Mouse (Mus musculus): ENCODE results near the gene Gm28043.
"Not testable (repeated sequence)": the region's sequence is repeated elsewhere in the genome, so short reads cannot be mapped to it uniquely, and the experiment has no call there.

Gm28043 gene

DNA sequence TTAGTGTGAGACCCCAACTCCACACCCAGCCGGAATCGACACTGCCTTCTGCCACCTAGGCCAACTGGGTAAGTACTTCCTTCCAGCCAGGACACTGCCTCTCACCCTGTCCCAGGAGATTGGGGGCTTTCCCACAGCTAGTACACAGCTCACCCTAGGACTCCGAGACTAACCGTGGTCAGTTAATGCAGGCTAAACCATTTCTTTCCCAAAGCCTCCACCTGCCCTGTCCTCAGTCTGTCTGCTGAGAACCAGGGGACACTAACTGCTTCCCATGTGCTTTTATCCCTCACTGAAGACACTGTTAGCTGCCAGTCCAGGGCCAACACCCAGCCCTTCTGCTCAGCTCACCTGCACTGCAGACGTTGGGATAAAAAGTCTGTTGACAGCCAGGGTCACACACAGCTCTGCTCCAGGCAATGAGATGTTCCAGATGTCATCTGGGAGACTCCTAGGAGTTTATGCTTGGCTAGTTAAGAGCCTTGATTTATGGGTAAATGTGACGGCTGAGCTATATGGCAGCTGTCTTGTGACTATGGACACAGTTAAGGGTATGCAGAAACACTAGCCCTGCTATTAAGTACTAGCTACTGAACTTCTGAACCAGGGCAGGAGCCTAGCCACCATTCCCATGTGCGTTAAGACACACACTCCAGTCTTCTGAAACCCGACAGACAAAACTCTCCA, 97.2 kb downstream of the Gm28043 start:
- no peak for DNase-seq (ENCODE audit: low spot score)

DNA sequence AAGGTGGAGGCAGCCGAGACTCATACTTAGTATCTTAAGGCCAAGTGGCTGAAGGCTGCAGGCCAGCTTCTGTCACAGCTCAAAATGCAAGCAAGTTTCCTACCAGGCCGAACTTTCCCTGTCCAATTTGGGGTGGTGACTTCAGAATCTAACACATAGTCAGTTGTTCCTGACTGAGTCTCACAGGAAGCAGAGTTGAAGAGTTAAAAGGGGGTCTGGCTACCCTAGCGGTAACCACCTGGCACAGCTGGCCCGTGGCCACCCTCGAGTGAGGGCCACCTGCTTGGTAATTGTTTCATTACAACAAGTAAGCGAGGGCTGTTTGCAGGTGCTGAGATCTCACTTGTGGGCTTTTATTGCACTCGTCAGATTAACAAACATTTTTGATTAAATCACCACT, 97.9 kb downstream of the Gm28043 start:
- DNase-seq (ENCODE audit: low spot score), result no peak

DNA sequence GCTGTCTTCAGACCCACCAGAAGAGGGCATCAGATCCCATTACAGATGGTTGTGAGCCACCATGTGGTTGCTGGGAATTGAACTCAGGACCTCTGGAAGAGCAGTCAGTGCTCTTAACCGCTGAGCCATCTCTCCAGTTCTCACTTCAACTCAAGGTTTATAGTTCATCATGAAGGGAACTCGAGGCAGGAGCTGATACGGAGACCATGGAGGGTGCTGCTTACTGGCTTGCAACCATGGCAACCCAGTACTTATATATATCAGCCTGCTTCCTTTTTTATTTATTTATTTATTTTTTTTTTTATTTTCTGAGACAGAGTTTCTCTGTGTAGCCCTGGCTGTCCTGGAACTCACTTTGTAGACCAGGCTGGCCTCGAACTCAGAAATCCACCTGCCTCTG, 99.1 kb downstream of the Gm28043 start:
- DNase-seq (ENCODE audit: low spot score), result not testable (repeated sequence)

DNA sequence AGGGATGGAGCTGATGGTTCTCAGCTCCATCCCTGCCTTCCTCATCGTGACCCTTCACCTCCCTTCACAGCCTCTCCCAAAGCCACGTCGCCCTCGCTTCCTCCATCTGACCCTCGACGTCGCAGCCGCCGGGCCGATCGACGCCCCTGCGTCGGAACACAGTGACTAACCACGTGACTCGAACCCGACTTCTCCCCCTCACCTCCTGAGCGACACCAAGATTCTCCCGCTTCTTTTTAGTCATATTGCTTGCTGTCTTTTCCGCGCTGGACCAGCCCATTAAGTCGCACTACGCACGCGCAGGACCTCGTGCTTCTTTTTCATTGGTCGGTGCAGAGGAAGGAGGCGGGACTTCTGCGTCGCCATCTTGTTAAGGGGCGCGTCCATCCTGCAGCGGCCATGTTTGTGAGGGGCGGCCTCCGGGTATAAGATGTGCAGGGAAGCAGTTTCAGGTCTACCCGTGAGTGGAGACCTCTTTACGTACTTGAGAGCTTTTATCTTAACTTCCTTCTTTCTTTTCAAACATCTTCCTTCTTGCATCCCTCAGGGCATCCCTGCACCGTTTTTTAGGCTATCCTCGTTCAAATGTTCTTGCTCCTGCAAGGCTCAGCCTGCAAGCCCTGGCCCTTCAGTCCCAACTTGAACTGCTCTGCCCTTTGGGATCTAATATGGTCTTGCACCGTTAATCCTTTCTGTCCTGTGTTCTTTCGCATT, 102.2 kb downstream of the Gm28043 start, which contains the start of gene Ccdc167:
Ccdc167 (minus strand) TSS at position 313 of the 714 bp plus-strand sequence.
- peak; percentile 97 for DNase-seq (ENCODE audit: low spot score)

DNA sequence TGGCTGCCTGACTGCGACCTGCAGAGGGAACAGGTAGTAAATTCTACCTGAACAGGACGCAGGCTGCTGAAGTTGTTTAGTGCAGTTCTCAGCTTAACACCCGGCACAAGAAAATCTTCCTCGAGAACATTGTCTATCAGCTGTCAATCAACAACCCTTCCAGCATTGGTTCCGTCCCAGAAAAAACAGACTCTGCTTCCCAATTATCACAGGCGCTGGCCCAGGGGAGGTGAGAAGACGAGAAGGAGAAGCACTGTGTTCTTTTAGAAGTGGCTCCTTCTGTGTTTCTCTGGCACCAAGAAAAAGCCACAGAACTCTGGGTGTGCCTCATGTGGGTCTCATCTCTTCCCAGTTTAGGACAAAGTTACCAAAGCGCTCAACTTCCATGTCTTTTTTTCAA, 104.0 kb downstream of the Gm28043 start:
- DNase-seq (ENCODE audit: low spot score), result no peak

DNA sequence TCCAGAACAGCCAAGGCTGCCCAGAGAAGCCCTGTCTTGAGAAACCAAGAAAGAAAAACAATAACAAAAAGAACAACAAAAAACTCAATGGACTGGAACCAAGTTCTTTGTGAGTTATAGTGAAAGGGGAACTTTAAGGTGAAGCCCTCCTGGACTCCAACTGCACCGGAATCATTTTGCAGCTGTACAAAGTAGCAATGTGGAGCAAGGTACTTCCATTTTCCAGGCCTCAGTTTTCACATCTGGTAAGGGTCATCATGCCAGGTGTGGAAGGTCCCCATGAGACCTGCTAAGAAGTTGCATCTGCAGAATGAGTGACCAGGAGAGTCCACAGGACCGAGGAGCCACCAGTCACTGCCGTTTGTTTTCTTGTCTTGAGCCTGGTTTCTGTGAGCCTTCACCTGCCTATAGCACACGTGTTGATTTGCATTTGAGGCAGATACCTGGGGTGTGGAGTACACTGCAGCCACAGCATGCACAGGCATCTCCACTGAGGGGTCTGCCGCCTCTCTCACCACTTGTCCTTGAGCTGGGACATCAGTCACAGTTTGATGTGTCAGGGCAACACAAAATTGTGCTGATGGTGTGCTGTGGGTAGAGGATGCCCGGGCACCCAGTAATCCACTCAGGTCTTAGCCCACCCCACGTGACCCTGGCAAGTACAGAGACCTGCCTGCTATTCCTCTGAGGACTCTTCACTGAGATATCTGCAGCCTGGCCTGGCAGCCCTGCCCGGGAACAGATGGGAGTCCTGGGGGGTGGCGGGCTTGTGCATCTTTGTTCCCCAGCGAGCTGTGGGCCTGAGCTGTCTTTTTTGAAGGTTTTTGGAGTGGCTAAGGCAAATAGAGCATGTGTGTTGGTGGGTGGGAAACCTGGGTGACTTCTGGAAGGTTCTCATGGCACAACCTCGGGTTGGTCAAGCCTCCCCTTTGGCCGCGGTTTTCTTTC, 105.2 kb downstream of the Gm28043 start:
- no peak for DNase-seq (ENCODE audit: low spot score)

DNA sequence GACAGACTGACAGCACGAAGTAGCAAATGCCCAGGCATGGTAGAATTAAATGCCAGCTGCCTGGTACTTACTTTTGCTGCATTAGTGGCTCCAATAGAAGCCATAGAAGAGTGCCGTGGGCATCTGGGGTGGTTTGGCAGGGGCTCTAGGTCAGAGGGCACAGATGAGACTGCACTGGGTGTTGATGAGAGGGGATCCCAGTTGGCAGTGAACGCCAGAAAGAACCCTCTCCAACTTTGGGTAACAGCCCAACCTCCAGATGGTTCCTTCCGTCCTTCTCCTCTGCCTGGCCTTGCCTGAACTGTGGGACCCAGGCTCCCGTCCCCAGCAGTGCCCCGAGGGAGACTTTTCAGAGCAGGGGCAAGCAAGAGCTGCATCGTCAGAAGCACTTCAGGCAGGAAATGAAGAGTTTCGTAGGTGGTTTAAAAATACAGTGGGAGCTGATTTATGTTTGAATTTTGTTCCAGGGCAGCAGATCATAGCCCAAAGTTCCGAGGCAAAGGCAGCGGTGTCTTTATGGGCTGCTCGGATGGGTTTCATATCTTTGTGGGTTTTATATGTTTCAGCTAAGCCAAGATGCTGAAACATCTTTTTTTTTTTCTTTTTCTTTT, 106.2 kb downstream of the Gm28043 start:
- DNase-seq (ENCODE audit: low spot score), result no peak

DNA sequence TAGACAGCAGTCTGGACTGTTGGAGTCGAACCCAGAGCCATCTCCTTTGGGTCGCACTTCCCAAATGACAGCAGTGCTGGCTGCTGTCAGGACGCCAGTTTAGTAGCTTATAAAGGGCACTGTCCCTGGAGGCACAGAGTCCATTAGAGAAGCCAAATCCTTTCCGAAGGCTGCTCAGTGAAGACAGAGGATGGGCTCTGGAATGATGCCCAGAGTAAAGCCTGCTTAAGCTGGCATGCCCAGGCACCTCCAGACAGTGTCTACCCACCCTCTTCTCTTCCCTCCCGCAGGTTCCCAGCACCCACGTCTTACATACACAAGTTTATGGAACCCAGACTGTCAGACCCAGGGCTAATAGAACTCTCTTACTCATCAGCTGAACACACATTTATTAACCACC, 109.9 kb downstream of the Gm28043 start:
- DNase-seq (ENCODE audit: low spot score), result no peak

DNA sequence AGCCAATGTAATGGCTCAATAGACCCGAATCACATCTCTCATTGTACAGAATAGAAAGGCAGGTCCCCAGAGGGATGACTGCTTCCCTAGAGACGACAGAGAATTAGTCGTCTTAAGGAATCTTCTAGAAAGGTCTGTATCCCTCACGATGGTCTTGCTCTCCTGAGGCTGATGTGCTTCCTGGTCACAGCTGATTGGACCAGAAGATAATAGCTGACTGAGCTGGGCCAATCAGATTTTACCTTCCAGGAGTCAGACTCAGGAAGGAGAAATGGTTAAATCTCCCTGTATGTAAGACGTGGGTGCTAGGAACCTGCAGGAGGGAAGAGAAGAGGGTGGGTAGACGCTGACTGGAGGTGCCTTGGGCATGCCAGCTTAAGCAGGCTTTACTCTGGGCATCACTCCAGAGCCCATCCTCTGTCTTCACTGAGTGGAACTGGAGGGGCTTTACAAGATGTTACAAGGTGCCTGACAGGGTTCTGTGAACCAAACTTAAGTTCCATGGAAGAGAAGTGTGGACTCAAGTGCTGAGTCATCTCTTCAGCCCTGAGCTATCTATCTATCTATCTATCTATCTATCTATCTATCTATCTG, 110.4 kb downstream of the Gm28043 start:
- DNase-seq (ENCODE audit: low spot score), result no peak

DNA sequence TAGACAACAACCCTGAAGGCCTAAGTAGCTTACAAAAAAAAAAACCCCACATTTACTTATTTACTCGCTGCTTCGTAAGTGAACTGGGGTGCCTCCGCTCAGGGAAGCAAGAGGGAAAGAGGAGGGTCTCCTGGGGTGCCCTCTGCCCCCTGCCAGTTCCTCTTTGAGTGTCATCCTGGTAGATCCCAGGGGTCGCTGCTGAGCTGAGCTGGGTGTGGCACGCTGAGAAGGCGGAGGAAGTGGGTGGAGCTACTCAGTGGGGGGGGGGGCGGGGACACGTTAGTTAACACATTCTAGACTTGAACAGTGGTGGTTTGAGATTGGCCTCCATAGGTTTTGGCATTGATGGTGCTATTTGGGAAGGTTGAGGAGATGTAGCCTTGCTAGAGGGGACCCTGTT, 113.4 kb downstream of the Gm28043 start:
- no peak for DNase-seq (ENCODE audit: low spot score)

DNA sequence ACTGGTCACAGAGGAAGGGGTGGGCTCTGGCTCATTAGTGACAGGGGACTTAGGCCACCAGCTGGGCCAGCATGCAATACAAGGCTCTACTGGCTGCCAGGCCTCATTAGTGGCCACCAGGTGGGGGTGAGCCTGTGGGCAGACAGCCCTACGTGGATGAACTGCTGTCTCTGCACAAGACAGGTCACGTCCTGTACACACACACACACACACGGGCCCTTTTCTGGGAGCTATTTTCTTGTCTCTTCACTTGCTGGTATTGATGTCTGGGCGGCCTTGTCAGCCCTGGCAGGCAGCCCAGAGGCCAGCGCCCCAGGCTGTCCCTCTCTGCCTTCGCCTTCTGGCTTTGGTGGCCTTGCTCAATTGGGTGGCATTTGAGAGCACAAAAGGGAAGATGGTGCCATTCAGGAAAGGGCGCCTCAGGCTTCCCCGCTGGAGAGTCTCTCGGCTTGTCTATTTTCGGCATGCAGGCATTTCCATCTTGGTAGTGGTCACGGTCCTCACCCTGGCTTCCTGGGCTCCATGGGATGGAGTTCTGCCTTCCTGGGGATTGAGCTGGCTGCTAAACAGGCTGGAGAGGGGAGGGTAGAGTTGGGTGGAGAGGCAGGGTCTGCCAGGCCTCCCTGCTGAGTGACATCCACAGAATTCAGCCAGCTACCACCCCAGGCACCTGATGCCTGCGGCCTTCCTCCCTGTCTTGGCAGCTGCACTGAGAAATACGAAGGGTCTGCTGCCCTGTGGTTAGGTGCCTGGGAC, 116.0 kb downstream of the Gm28043 start:
- DNase-seq (ENCODE audit: low spot score), result no peak

DNA sequence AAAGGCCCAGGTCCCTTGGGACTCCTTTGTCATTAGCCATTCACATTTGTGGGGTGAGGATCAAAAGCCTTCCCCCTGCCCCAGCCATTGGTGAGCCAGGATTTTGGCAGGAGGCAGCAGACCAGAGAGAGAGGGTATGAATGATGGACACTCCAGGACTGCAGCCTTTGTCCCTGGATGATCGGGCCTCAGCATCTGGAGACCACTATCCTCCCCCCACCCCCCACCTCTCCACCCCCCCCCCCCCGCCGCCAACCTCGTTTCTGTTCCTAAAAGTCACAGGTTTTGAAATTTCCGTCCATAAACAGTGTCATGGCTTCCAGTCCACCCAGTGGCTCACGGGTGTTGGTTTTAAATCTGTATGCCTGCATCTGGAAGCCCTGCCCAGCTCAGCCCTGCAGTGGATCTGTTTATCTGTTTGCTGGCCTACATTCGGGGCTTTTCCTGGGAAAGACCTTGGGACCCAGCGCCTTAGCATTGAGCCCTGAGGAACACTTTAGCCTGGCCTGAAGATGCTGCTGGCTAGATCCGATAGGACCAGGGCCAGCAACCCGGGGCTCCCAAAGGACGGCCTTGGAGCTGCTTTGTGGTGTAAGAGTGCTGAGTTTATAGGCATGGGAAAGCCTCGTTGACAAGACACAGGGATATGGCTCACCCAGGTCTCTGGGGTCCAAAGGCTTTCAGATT, 116.7 kb downstream of the Gm28043 start:
- DNase-seq (ENCODE audit: low spot score), result no peak

DNA sequence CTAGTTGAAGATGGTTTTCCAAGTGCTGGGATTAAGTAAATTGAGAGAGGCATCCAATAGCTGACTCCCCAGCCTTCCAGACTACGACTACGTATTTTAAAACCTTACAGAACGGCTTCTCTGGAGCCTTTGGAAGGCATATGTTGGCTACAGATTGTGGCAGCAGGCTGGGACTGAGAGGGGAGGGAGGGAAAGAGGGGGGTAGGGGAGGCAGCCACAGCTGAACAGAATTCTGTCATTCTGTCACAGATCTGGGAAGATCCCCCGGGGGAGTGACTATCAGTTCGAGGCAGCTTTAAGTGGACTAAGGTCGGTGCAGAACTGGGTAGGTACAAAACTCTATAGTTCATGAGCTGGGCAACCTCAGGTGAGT, 117.3 kb downstream of the Gm28043 start:
- no peak for DNase-seq (ENCODE audit: low spot score)

DNA sequence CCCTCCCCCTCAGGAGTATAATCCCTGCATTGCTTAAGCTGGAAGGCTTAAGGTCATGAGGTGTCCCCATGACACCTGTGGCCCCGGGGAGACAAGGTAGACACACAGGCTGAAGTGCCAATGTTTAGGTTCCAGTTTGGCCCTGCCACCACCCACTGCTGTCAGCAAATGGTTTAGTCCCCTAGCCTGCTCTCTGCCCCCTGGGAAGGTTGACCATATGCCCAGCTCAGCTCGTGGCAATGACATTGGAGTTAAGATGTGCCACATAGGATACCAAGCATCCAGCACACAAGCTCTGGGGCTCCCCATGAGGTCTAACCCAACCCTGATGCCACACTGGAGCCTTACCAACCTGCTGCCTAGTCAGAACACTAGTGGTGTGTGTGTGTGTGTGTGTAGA, 117.8 kb downstream of the Gm28043 start:
- DNase-seq (ENCODE audit: low spot score), result no peak

DNA sequence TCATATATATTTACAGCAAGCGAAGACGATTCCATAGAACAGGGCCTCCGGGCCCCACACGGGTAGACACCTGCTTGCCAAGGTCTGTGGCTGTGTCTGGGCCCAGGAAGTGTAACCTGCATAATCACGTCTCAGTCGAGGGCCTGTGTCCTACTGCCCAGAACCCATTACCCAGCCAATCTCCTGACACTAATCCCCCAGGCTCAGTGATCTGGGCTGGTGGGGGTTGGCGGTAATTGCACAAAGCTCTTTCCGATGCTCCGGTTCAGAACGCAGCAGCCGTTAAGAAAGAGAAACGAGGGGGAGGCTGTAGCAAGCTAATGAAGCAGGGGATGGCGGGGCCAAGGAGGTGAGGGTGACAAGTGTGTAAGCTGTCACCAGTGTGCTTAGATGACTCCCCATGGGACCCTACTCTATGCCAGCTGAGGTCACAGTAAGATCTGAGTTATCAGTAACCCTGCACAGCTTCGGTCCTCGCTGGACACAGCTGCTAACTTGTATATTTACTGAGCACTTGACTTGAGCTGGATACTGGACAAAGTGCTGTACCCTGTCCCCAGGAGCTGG, 121.9 kb downstream of the Gm28043 start:
- no peak for DNase-seq (ENCODE audit: low spot score)

DNA sequence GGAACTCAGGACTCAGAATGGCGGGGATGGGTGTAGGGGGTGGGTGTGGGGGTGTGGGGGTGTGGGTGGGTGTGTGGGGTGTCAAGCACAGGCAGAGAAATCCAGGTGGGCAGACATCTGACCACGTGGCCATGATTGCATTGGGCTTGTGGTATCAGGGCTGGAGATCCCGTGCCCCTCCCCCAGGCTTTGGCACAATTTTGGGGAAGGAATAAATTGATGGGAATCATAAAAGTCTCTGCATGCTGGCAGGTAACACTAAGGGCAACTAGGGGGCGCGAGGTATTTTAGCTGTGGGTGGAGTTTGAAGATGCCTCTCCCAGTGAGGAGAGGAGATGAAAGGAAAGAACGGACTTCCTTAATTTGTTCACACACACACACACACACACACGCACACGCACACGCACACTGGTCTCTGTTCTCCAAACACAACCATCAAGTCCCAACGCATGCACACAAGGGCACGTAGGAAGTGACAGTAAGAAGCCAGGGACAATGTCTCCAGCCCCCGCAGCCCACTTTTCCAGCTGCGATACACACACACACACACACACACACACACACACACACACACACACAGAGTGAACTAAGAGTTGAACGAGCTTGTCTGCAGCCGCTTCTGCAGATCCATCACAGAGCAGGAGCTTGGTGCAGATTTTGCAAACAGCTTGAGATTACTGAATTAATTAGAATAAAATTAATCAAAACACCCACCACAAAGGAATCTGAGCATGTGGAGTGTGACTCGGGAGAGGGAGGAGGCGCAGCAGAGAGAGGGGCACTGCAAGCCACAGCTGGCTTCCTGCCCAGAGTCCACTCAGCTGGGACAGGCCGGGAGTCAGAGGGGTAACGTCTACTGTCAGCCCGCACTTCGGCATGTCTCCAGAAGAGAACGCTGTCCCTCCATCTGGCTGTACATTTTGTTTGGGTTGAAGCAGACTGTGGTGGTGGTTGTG, 123.5 kb downstream of the Gm28043 start:
- DNase-seq (ENCODE audit: low spot score), result no peak

DNA sequence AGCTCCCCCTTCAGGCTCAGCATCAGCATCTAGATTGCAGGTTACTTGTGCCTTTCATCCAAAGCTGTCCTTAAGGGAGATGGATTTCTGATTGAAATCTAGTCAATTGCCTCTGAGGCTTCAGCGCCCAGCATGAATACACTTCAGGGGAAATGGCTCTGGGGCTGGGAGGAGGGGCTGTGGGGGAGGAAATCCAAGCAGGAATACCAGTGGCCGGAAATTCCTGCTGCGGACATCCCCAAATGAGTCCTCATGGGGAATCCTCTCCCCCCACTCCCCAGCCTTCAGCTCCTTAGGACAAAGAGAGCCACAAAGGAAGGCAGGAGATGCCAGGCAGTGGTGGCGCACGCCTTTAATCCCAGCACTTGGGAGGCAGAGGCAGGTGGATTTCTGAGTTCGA, 132.8 kb downstream of the Gm28043 start:
- DNase-seq (ENCODE audit: low spot score), result no peak

All from ovary, postnatal 10 days (tissue).